Mouse (Mus musculus): ENCODE results near the gene Meltf. TPM values are rescaled to one million over a fixed set of nuclear protein-coding genes. Genes with fewer than 3 reads are reported as not detected.

The Meltf gene
- polyA plus RNA-seq, 1 experiment, result 0.43 TPM

DNA sequence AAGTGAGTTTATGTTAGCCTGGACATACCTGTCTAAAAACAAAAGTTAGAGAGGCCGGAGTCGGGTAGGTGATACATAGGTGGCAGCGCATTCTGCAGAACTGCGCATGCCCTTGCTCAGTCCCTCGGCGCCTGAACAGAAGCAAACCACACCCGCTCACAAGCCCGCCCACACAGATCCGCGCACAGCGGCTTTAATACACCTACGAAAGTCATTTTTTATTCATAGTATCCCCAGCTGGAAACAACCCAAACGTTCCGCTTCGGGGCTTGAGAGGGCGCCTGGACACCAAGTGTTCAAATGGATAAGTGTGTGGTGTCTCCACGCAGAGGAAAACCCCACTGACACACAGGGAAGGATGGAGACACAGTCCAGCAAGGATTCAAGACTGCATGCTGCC lies 52.7 kb downstream of the Meltf start:
- WGBS, result 72% methylated on average over 17 of the region's 17 CpGs
- no peak for TF ChIP-seq POLR2A (IDR thresholded peaks at IDR 0.05; ENCODE audit: control insufficient read depth, extremely low read depth, insufficient read depth, low read length, poor library complexity)
- no peak for TF ChIP-seq CTCF (IDR thresholded peaks at IDR 0.05; ENCODE audit: borderline replicate concordance, control insufficient read depth, extremely low read depth, insufficient read depth, low read length, poor library complexity)
- no peak for DNase-seq
- no peaks in the 10 kb centered on the region for H3K36me3 ChIP-seq (ENCODE audit: control insufficient read depth, insufficient read depth, low read length)
- H3K27ac ChIP-seq (ENCODE audit: control insufficient read depth, insufficient read depth, low read length), result no peak overlapping the region
- peaks cover 25% of the 10 kb centered on the region for H3K4me1 ChIP-seq (replicated peaks; ENCODE audit: control insufficient read depth, insufficient read depth, low read length)
- no peak overlapping the region for H3K4me3 ChIP-seq (ENCODE audit: control insufficient read depth, insufficient read depth, low read length)
- peaks cover 22% of the 10 kb centered on the region; the same call in 1 of the 2 replicates for H3K27me3 ChIP-seq (ENCODE audit: control insufficient read depth, insufficient read depth, low read length)

DNA sequence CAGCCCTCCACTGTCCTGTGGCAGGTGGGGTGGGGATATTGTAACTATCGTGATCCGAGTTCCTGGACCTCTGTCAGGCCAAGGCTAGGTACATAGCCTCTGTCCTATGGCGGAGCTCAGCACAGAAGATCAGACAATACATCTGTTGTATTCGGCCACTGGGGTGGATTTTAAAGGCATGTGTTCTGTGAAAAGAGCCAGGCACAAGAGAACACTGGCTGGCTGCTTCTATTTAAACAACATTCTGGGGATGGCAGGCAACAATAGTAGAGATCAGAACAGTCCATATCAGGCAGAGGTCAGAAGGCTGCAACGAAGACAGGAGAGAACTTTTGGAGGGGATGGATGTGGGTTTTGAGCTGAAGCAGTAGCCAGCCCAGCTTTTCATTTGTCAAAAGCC lies 53.6 kb downstream of the Meltf start:
- whole genome bisulfite sequencing, result 81% methylated on average over 5 of the region's 5 CpGs
- TF ChIP-seq CTCF (IDR thresholded peaks at IDR 0.05; ENCODE audit: borderline replicate concordance, control insufficient read depth, extremely low read depth, insufficient read depth, low read length, poor library complexity), result no peak
- no peak for TF ChIP-seq POLR2A (IDR thresholded peaks at IDR 0.05; ENCODE audit: control insufficient read depth, extremely low read depth, insufficient read depth, low read length, poor library complexity)
- Histone ChIP-seq H3K4me1 (replicated peaks; ENCODE audit: control insufficient read depth, insufficient read depth, low read length) (peaks cover 25% of the 10 kb centered on the region), H3K36me3 (ENCODE audit: control insufficient read depth, insufficient read depth, low read length) (no peaks in the 10 kb centered on the region), H3K27ac (ENCODE audit: control insufficient read depth, insufficient read depth, low read length) (no peak overlapping the region), H3K27me3 (ENCODE audit: control insufficient read depth, insufficient read depth, low read length) (peaks cover 24% of the 10 kb centered on the region; the same call in 1 of the 2 replicates), H3K4me3 (ENCODE audit: control insufficient read depth, insufficient read depth, low read length) (no peak overlapping the region)
- DNase-seq, result no peak

DNA sequence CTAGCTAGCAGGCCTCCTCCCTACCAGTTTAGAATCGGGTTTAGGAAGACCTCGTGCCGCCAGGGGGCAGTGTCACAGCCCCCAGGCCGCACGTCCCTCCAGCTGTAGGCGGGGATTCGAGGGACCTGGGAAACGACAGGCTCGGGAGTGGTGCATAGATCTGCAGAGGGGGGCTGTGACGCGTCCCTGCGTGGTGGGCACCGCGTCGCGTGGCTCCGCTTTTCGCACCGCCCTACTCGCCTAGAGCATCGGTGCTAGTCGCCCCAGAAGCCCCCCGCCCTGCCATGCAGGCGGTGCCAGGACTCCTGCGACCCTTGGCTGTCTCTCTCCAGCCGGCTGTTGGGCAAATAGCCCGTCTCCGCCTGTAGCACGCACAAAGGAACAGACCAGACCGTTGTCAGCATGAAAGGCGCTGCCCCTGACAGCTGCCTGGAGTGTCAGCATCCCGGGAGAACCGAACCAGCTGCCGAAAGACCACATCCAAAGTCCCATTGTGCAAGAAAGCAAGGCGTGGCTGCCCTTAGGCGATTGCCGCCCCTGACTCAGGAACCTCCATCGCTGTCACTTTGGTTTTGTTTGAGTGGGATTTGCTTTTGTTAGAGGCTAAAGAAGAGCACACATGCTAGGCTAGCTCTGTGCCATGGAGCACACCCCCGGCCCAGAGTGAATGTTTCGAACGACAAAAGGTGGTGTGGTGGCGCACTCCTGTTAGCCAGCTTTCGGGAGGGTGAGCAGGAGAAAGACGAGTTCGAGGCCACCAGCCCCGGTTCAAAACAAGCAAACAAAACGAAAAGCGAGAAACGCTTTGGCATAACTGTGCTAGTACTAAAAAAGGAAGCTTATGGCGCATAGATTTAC lies 54.5 kb downstream of the Meltf start:
- 2% methylated on average over 50 of the region's 50 CpGs for WGBS
- H3K36me3 ChIP-seq (ENCODE audit: control insufficient read depth, insufficient read depth, low read length), result no peaks in the 10 kb centered on the region
- H3K4me3 ChIP-seq (ENCODE audit: control insufficient read depth, insufficient read depth, low read length), result peak overlapping the region; percentile 61
- no peak overlapping the region for H3K27ac ChIP-seq (ENCODE audit: control insufficient read depth, insufficient read depth, low read length)
- H3K4me1 ChIP-seq (replicated peaks; ENCODE audit: control insufficient read depth, insufficient read depth, low read length), result peaks cover 25% of the 10 kb centered on the region
- TF ChIP-seq CTCF (IDR thresholded peaks at IDR 0.05; ENCODE audit: borderline replicate concordance, control insufficient read depth, extremely low read depth, insufficient read depth, low read length, poor library complexity) (peak; percentile 98), POLR2A (IDR thresholded peaks at IDR 0.05; ENCODE audit: control insufficient read depth, extremely low read depth, insufficient read depth, low read length, poor library complexity) (peak; percentile 31; the same call in 1 of the 2 replicates)
- H3K27me3 ChIP-seq (ENCODE audit: control insufficient read depth, insufficient read depth, low read length), result peaks cover 24% of the 10 kb centered on the region; the same call in 1 of the 2 replicates
- DNase-seq, result peak; percentile 84

DNA sequence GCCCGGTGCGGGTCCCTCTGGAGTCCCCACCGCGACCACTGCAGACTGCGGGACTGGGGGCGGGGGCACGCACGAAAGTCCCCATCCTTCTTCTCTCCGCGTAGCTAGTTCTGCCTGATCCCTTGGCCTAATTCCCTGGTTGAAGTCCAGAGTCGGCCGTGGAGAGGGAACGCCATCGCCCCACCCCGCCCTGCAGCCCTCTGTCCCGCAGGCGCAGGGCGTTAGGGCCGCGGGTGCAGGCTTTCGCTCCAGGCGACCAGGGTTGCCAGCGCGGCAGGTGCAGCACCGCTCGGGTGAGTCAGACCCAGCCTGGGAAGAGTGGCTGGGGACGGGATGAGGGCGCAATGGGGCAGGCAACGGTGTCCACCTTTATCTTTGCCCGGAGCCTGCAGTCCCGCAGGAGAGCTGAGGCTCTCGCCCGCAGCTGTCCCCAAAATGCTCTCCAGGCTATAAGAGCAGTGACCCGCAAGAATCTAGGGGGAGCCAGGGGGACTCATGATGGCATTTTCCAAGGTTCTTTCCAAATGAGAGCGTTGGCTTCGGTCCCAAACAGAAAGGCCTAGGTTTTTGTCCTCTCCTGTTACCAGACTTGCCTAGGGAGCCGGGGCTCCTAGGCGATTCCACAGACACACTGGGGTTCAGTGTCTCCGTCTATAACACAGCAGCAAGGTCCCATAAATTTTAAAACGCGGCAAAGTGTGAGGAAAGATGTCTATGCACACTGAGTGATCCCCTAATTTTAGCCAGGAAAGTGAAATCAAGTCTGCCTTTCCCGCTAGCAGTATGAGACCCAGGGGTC lies 55.3 kb downstream of the Meltf start, which contains the start of gene Pigz:
Gene Pigz (plus strand): TSS at position 101 of the 799 bp plus-strand sequence.
- H3K36me3 ChIP-seq (ENCODE audit: control insufficient read depth, insufficient read depth, low read length), result no peaks in the 10 kb centered on the region
- WGBS, result 18% methylated on average over 42 of the region's 42 CpGs
- TF ChIP-seq POLR2A (IDR thresholded peaks at IDR 0.05; ENCODE audit: control insufficient read depth, extremely low read depth, insufficient read depth, low read length, poor library complexity) (no peak), CTCF (IDR thresholded peaks at IDR 0.05; ENCODE audit: borderline replicate concordance, control insufficient read depth, extremely low read depth, insufficient read depth, low read length, poor library complexity) (no peak)
- peak within 1 kb of the TSS; percentile 61 for H3K4me3 ChIP-seq (ENCODE audit: control insufficient read depth, insufficient read depth, low read length)
- H3K4me1 ChIP-seq (replicated peaks; ENCODE audit: control insufficient read depth, insufficient read depth, low read length), result peaks cover 25% of the 10 kb centered on the region
- H3K27me3 ChIP-seq (ENCODE audit: control insufficient read depth, insufficient read depth, low read length), result peaks cover 24% of the 10 kb centered on the region; the same call in 1 of the 2 replicates
- H3K27ac ChIP-seq (ENCODE audit: control insufficient read depth, insufficient read depth, low read length), result no peak within 1 kb of the TSS
- DNase-seq, result no peak

DNA sequence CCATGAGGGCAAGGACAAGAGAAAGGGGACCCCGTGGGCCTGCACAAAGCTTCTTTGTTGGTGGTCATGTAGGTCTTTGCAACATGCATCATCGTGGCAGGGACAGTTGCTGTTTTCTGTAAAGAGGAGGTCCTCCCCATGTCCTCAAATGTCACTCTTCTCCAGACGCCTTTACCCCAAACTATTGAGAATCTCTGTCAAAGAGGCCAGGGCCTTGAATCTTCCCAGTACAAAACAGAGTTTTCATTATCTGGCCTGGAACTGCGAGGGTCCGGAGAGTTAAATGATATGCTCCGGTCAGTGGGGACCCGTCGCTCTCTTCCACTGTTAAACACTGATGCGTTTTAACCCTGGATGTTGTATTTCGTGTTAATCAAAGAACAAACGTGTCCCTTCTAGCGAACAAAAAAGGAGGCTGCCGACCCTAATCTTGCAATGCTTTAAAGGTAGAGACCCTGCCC lies 56.0 kb downstream of the Meltf start:
- H3K4me3 ChIP-seq (ENCODE audit: control insufficient read depth, insufficient read depth, low read length), result no peak overlapping the region
- H3K27ac ChIP-seq (ENCODE audit: control insufficient read depth, insufficient read depth, low read length), result no peak overlapping the region
- 47% methylated on average over 13 of the region's 13 CpGs for WGBS
- no peak for DNase-seq
- peaks cover 24% of the 10 kb centered on the region; the same call in 1 of the 2 replicates for H3K27me3 ChIP-seq (ENCODE audit: control insufficient read depth, insufficient read depth, low read length)
- no peaks in the 10 kb centered on the region for H3K36me3 ChIP-seq (ENCODE audit: control insufficient read depth, insufficient read depth, low read length)
- H3K4me1 ChIP-seq (replicated peaks; ENCODE audit: control insufficient read depth, insufficient read depth, low read length), result peaks cover 25% of the 10 kb centered on the region
- TF ChIP-seq CTCF (IDR thresholded peaks at IDR 0.05; ENCODE audit: borderline replicate concordance, control insufficient read depth, extremely low read depth, insufficient read depth, low read length, poor library complexity), result no peak
- no peak for TF ChIP-seq POLR2A (IDR thresholded peaks at IDR 0.05; ENCODE audit: control insufficient read depth, extremely low read depth, insufficient read depth, low read length, poor library complexity)
